Mouse (Mus musculus) large intestine, adult 2 months (tissue): Measurements from ENCODE around the gene Dusp6. TPM values are rescaled to one million over a fixed set of nuclear protein-coding genes. Genes with fewer than 3 reads are reported as not detected.

Source experiments
- DNase-seq: peaks from one replicate; pipeline ENCODE4 v3.0.0-alpha.2; 2012; ENCODE audit warnings: low read depth, low spot score
- WGBS: fragments of 180-500 bp; shearing (Covaris S2); methylation state at CpG from one replicate; pipeline ENCODE4 v1.1.7; 2018; 5-methylcytosine and 5-hydroxymethylcytosine counted together
- polyA plus RNA-seq: library from polyadenylated mRNA; depleted of rRNA; stranded (reverse); fragments of >200 nt; gene quantifications from 2 replicates; pipeline ENCODE4 v1.2.3, GENCODE M21; 2012

Gene Dusp6
- polyA plus RNA-seq, 1 experiment, result 63.7 TPM

GRCm38 (mm10) chr10:99268421-99269300, 5.6 kb downstream of the Dusp6 start:
- no peak for DNase-seq
- WGBS, result 44% methylated on average over 19 of the region's 19 CpGs

GRCm38 (mm10) chr10:99269301-99269701, 6.3 kb downstream of the Dusp6 start:
- no peak for DNase-seq
- WGBS, result 63% methylated on average over 4 of the region's 4 CpGs

GRCm38 (mm10) chr10:99269704-99270103, 6.7 kb downstream of the Dusp6 start:
- WGBS, result 81% methylated on average over 6 of the region's 6 CpGs
- DNase-seq, result no peak

- no peak for DNase-seq
- WGBS, result 21% methylated on average over 10 of the region's 10 CpGs
Measured at GRCm38 (mm10) chr10:99270406-99270805, 7.4 kb downstream of the Dusp6 start.

GRCm38 (mm10) chr10:99271016-99271415, 8.0 kb downstream of the Dusp6 start:
- no peak for DNase-seq
- 48% methylated on average over 11 of the region's 11 CpGs for WGBS

GRCm38 (mm10) chr10:99273006-99273405, 10.0 kb downstream of the Dusp6 start:
- DNase-seq, result no peak
- 61% methylated on average over 12 of the region's 12 CpGs for WGBS

- DNase-seq, result no peak
Measured at GRCm38 (mm10) chr10:99274640-99275039, 11.6 kb downstream of the Dusp6 start.

GRCm38 (mm10) chr10:99279067-99279880, 16.2 kb downstream of the Dusp6 start:
- 66% methylated on average over 22 of the region's 22 CpGs for WGBS
- DNase-seq, result no peak

More at GRCm38 (mm10) chr10:99274640-99275039, 11.6 kb downstream of the Dusp6 start:
- 86% methylated on average over 12 of the region's 12 CpGs for WGBS

GRCm38 (mm10) chr10:99283981-99284385, 21.0 kb downstream of the Dusp6 start:
- DNase-seq, result no peak
- WGBS, result 88% methylated on average over 10 of the region's 10 CpGs

GRCm38 (mm10) chr10:99284918-99285317, 21.9 kb downstream of the Dusp6 start:
- WGBS, result 80% methylated on average over 9 of the region's 9 CpGs
- DNase-seq, result no peak

- no peak for DNase-seq
- 72% methylated on average over 8 of the region's 8 CpGs for WGBS
Measured at GRCm38 (mm10) chr10:99285759-99286158, 22.7 kb downstream of the Dusp6 start.

- no peak for DNase-seq
- 78% methylated on average over 7 of the region's 7 CpGs for WGBS
Measured at GRCm38 (mm10) chr10:99286213-99286612, 23.2 kb downstream of the Dusp6 start.

- 28% methylated on average over 17 of the region's 17 CpGs for WGBS
- no peak for DNase-seq
Measured at GRCm38 (mm10) chr10:99286787-99287186, 23.8 kb downstream of the Dusp6 start.

GRCm38 (mm10) chr10:99287206-99287605, 24.2 kb downstream of the Dusp6 start:
- 29% methylated on average over 6 of the region's 6 CpGs for WGBS
- no peak for DNase-seq

- DNase-seq, result no peak
- WGBS, result 85% methylated on average over 5 of the region's 5 CpGs
Measured at GRCm38 (mm10) chr10:99289176-99289575, 26.1 kb downstream of the Dusp6 start.

GRCm38 (mm10) chr10:99293111-99293640, 30.1 kb downstream of the Dusp6 start:
- 64% methylated on average over 3 of the region's 3 CpGs for WGBS
- no peak for DNase-seq

- 68% methylated on average over 3 of the region's 3 CpGs for WGBS
- no peak for DNase-seq
Measured at GRCm38 (mm10) chr10:99297721-99298120, 34.7 kb downstream of the Dusp6 start.

- WGBS, result 37% methylated on average over 18 of the region's 18 CpGs
- DNase-seq, result peak; percentile 54
Measured at GRCm38 (mm10) chr10:99298328-99299295, 35.6 kb downstream of the Dusp6 start.

GRCm38 (mm10) chr10:99299303-99299702, 36.3 kb downstream of the Dusp6 start:
- 59% methylated on average over 9 of the region's 9 CpGs for WGBS
- DNase-seq, result no peak
